Mouse (Mus musculus) cerebellum, adult (tissue): ENCODE measurements at regions not wholly inside any gene's neighbourhood (a gene's known extent, or its start where the extent isn't known, plus 50 kb on each side); places are given as distances from the start of the nearest gene placed in this dataset.
A peak's percentile ranks its signal among the peaks of the same experiment; 100 is the strongest.

ENCODE experiments used
- ATAC-seq: cut with Nextera tagmentation; 2 replicates; pipeline ENCODE4 v1.9.2; 2017; ENCODE audit warnings: mild to moderate bottlenecking, moderate library complexity, mixed read lengths; ENCODE audit not compliant: insufficient number of reproducible peaks, low FRiP score, low TSS enrichment

GRCm38 (mm10) chr15:36719241-36719640 lies 288.3 kb downstream of the Zfp706 start:
- ATAC-seq, result no peak

GRCm38 (mm10) chr15:36717835-36718234 lies 289.7 kb downstream of the Zfp706 start:
- ATAC-seq, result no peak

GRCm38 (mm10) chr15:36716686-36717038 lies 290.9 kb downstream of the Zfp706 start:
- ATAC-seq, result no peak

GRCm38 (mm10) chr15:36715745-36716685 lies 291.6 kb downstream of the Zfp706 start:
- ATAC-seq, result peak; percentile 86

- no peak for ATAC-seq
These were observed 292.4 kb downstream of the Zfp706 start for GRCm38 (mm10) chr15:36715159-36715558.

GRCm38 (mm10) chr15:36709788-36710187 lies 297.8 kb downstream of the Zfp706 start:
- no peak for ATAC-seq

- peak; percentile 75 for ATAC-seq
These were observed 299.1 kb downstream of the Zfp706 start for GRCm38 (mm10) chr15:36708471-36708870.

- no peak for ATAC-seq
These were observed 301.6 kb downstream of the Zfp706 start for GRCm38 (mm10) chr15:36705990-36706389.

- no peak for ATAC-seq
These were observed 302.2 kb downstream of the Zfp706 start for GRCm38 (mm10) chr15:36705391-36705790.

GRCm38 (mm10) chr15:36701846-36702245 lies 305.7 kb downstream of the Zfp706 start:
- ATAC-seq, result no peak

GRCm38 (mm10) chr15:36700196-36700595 lies 307.4 kb downstream of the Zfp706 start:
- ATAC-seq, result no peak

GRCm38 (mm10) chr15:36695199-36696129 lies 312.1 kb downstream of the Zfp706 start:
- ATAC-seq, result peak; percentile 92

GRCm38 (mm10) chr15:36691002-36691652 lies 316.4 kb downstream of the Zfp706 start:
- no peak for ATAC-seq

GRCm38 (mm10) chr15:36689881-36690280 lies 317.7 kb downstream of the Zfp706 start:
- ATAC-seq, result no peak

GRCm38 (mm10) chr15:36689301-36689700 lies 318.3 kb downstream of the Zfp706 start:
- no peak for ATAC-seq

GRCm38 (mm10) chr15:36688051-36688754 lies 319.4 kb downstream of the Zfp706 start:
- ATAC-seq, result no peak

- no peak for ATAC-seq
These were observed 322.9 kb downstream of the Zfp706 start for GRCm38 (mm10) chr15:36684684-36685083.

- no peak for ATAC-seq
These were observed 324.7 kb downstream of the Zfp706 start for GRCm38 (mm10) chr15:36682832-36683231.

GRCm38 (mm10) chr15:36682159-36682558 lies 325.4 kb downstream of the Zfp706 start:
- ATAC-seq, result no peak
